Mouse (Mus musculus): ENCODE data around the gene Tnfrsf13c.

Tnfrsf13c gene

GRCm38 (mm10) chr15:82243742-82244114, 19.6 kb upstream of the Tnfrsf13c start:
- ChIA-PET POLR2A (interaction anchor here in 3 of 4 experiments (0.6 to 7.8 kb wide), 34 partner anchors 8 to 906 kb away, joined by 3 to 64 read pairs (median 4); partner anchors contain the start of genes Srebf2 (in 3 of the 3), 1500009C09Rik (in 2 of the 3), Ndufa6 (in 1 of the 3) and Poldip3 (in 1 of the 3)), CTCF (interaction anchor here in 2 of 4 experiments (0.8 to 1.3 kb wide), 4 partner anchors 12 to 22 kb away, joined by 3 to 5 read pairs (median 4); no protein-coding TSS in a partner anchor)

- CTCF ChIA-PET = interaction anchor here in 3 of 4 experiments (0.6 to 1.3 kb wide), 6 partner anchors 16 to 209 kb away, joined by 3 to 7 read pairs (median 4); partner anchors contain the start of gene Desi1 (in 1 of the 3)
- POLR2A ChIA-PET = interaction anchor here in 3 of 4 experiments (0.6 to 7.8 kb wide), 26 partner anchors 9 to 907 kb away, joined by 3 to 64 read pairs (median 6); partner anchors contain the start of genes Srebf2 (in 3 of the 3), 1500009C09Rik (in 2 of the 3), Ndufa6 (in 1 of the 3) and Sept3 (in 1 of the 3)
Observed at GRCm38 (mm10) chr15:82243311-82243710, 19.1 kb upstream of the Tnfrsf13c start.

GRCm38 (mm10) chr15:82236565-82236964, 12.4 kb upstream of the Tnfrsf13c start:
- CTCF ChIA-PET = interaction anchor here (0.5 to 2.5 kb wide), 76 partner anchors 8 to 461 kb away, joined by 3 to 36 read pairs (median 4); partner anchors contain the start of genes Srebf2 (in 4 of the 4), 1500009C09Rik (in 2 of the 4) and Tnfrsf13c (in 2 of the 4)
- POLR2A ChIA-PET = interaction anchor here (0.7 to 8.9 kb wide), 24 partner anchors 9 to 201 kb away, joined by 3 to 117 read pairs (median 4); partner anchors contain the start of genes Srebf2 (in 2 of the 4), Shisa8 (in 1 of the 4) and Tnfrsf13c (in 1 of the 4)

- POLR2A ChIA-PET = interaction anchor here in 2 of 4 experiments (0.9 to 9.1 kb wide), 7 partner anchors 8 to 170 kb away, joined by 3 to 117 read pairs (median 51); partner anchors contain the start of genes Cenpm (in 2 of the 2) and Tnfrsf13c (in 2 of the 2)
- CTCF ChIA-PET = interaction anchor here in 2 of 4 experiments (0.7 to 5.1 kb wide), 5 partner anchors 15 to 170 kb away, joined by 4 to 57 read pairs (median 10); partner anchors contain the start of gene Tnfrsf13c (in 1 of the 2)
Observed at GRCm38 (mm10) chr15:82235661-82236060, 11.5 kb upstream of the Tnfrsf13c start.

GRCm38 (mm10) chr15:82232651-82233050, 8.5 kb upstream of the Tnfrsf13c start:
- POLR2A ChIA-PET = interaction anchor here (0.5 to 9.1 kb wide), 33 partner anchors 8 to 307 kb away, joined by 3 to 117 read pairs (median 5); partner anchors contain the start of genes Cenpm (in 2 of the 4), Srebf2 (in 2 of the 4), Tnfrsf13c (in 2 of the 4) and Naga (in 1 of the 4)
- CTCF ChIA-PET = interaction anchor here (0.7 to 5.1 kb wide), 12 partner anchors 11 to 167 kb away, joined by 3 to 57 read pairs (median 4); partner anchors contain the start of gene Tnfrsf13c (in 1 of the 4)

- ChIA-PET POLR2A (interaction anchor here (0.5 to 9.1 kb wide), 38 partner anchors 9 to 306 kb away, joined by 3 to 117 read pairs (median 4); partner anchors contain the start of genes Cenpm (in 2 of the 4), Srebf2 (in 2 of the 4), Tnfrsf13c (in 2 of the 4) and Ccdc134 (in 1 of the 4)), CTCF (interaction anchor here in 3 of 4 experiments (0.6 to 5.1 kb wide), 16 partner anchors 9 to 813 kb away, joined by 3 to 57 read pairs (median 4); partner anchors contain the start of genes Srebf2 (in 1 of the 3) and Tnfrsf13c (in 1 of the 3))
Observed at GRCm38 (mm10) chr15:82231591-82232378, 7.6 kb upstream of the Tnfrsf13c start.

- POLR2A ChIA-PET = interaction anchor here (0.7 to 9.1 kb wide), 28 partner anchors 9 to 270 kb away, joined by 3 to 117 read pairs (median 4); partner anchors contain the start of genes Cenpm (in 2 of the 4), Shisa8 (in 2 of the 4), Srebf2 (in 2 of the 4) and Tnfrsf13c (in 2 of the 4)
Observed at GRCm38 (mm10) chr15:82231100-82231499, 6.9 kb upstream of the Tnfrsf13c start.

GRCm38 (mm10) chr15:82230098-82230611, 6.0 kb upstream of the Tnfrsf13c start:
- POLR2A ChIA-PET = interaction anchor here in 2 of 4 experiments (0.5 to 9.1 kb wide), 15 partner anchors 9 to 189 kb away, joined by 3 to 117 read pairs (median 4); partner anchors contain the start of genes Srebf2 (in 2 of the 2), Tnfrsf13c (in 2 of the 2), Cenpm (in 1 of the 2) and Shisa8 (in 1 of the 2)
- CTCF ChIA-PET = interaction anchor here in 2 of 4 experiments (0.9 to 1.6 kb wide), 3 partner anchors 11 to 149 kb away, joined by 3 to 5 read pairs (median 3); no protein-coding TSS in a partner anchor

More at GRCm38 (mm10) chr15:82231100-82231499, 6.9 kb upstream of the Tnfrsf13c start:
- CTCF ChIA-PET = interaction anchor here in 3 of 4 experiments (0.6 to 5.1 kb wide), 11 partner anchors 9 to 814 kb away, joined by 3 to 57 read pairs (median 5); partner anchors contain the start of genes Srebf2 (in 1 of the 3) and Tnfrsf13c (in 1 of the 3)

GRCm38 (mm10) chr15:82229542-82230045, 5.4 kb upstream of the Tnfrsf13c start:
- ChIA-PET POLR2A (interaction anchor here (0.7 to 9.1 kb wide), 18 partner anchors 9 to 930 kb away, joined by 3 to 86 read pairs (median 4); partner anchors contain the start of genes Srebf2 (in 2 of the 4) and Tnfrsf13c (in 1 of the 4)), CTCF (interaction anchor here (0.6 to 1.6 kb wide), 8 partner anchors 11 to 164 kb away, joined by 3 to 6 read pairs (median 3); no protein-coding TSS in a partner anchor)

- POLR2A ChIA-PET = interaction anchor here in 3 of 4 experiments (0.8 to 10.2 kb wide), 10 partner anchors 8 to 210 kb away, joined by 3 to 117 read pairs (median 4); partner anchors contain the start of gene Srebf2 (in 1 of the 3)
Observed at GRCm38 (mm10) chr15:82225769-82226168, 1.6 kb upstream of the Tnfrsf13c start.

GRCm38 (mm10) chr15:82224602-82225215, 540 bp upstream of the Tnfrsf13c start:
- ChIA-PET POLR2A (interaction anchor here (0.5 to 10.2 kb wide), 22 partner anchors 7 to 608 kb away, joined by 3 to 117 read pairs (median 4); partner anchors contain the start of genes Ccdc134 (in 1 of the 4) and Srebf2 (in 1 of the 4)), CTCF (interaction anchor here (0.6 to 7.8 kb wide), 8 partner anchors 9 to 265 kb away, joined by 3 to 57 read pairs (median 4); no protein-coding TSS in a partner anchor)

More at GRCm38 (mm10) chr15:82225769-82226168, 1.6 kb upstream of the Tnfrsf13c start:
- CTCF ChIA-PET = interaction anchor here in 2 of 4 experiments (0.8 to 1.8 kb wide), 2 partner anchors 9 to 17 kb away, joined by 6 read pairs; no protein-coding TSS in a partner anchor

- ChIA-PET CTCF (interaction anchor here in 3 of 4 experiments (1.0 to 7.8 kb wide), 5 partner anchors 8 to 158 kb away, joined by 5 to 57 read pairs (median 7); no protein-coding TSS in a partner anchor), POLR2A (interaction anchor here in 3 of 4 experiments (0.6 to 10.2 kb wide), 9 partner anchors 8 to 823 kb away, joined by 3 to 117 read pairs (median 4); partner anchors contain the start of genes Srebf2 (in 1 of the 3), St13 (in 1 of the 3) and Xpnpep3 (in 1 of the 3))
Observed at GRCm38 (mm10) chr15:82223251-82223650, 918 bp downstream of the Tnfrsf13c start.

- ChIA-PET CTCF (interaction anchor here (0.5 to 7.8 kb wide), 44 partner anchors 8 to 326 kb away, joined by 3 to 57 read pairs (median 4); partner anchors contain the start of genes 1500009C09Rik (in 2 of the 4), Shisa8 (in 2 of the 4) and Srebf2 (in 1 of the 4)), POLR2A (interaction anchor here (0.5 to 10.2 kb wide), 25 partner anchors 9 to 928 kb away, joined by 3 to 117 read pairs (median 4); partner anchors contain the start of genes Shisa8 (in 2 of the 4), Srebf2 (in 2 of the 4) and Poldip3 (in 1 of the 4))
Observed at GRCm38 (mm10) chr15:82221104-82221860, 2.9 kb downstream of the Tnfrsf13c start.

- ChIA-PET CTCF (interaction anchor here in 3 of 4 experiments (0.6 to 7.8 kb wide), 15 partner anchors 13 to 1344 kb away, joined by 3 to 57 read pairs (median 4); partner anchors contain the start of gene Srebf2 (in 1 of the 3)), POLR2A (interaction anchor here in 3 of 4 experiments (0.6 to 10.2 kb wide), 18 partner anchors 11 to 80 kb away, joined by 3 to 117 read pairs (median 7); partner anchors contain the start of gene Srebf2 (in 1 of the 3))
Observed at GRCm38 (mm10) chr15:82220003-82220675, 4.0 kb downstream of the Tnfrsf13c start.
